Mouse (Mus musculus) embryonic facial prominence, embryonic 13.5 days (tissue): ENCODE results near the gene Acvr2a. TPM values are rescaled to one million over a fixed set of nuclear protein-coding genes. Genes with fewer than 3 reads are reported as not detected.

Experiments
- ATAC-seq: fragments of 200-750 bp; cut with Nextera tagmentation; 2 replicates; pipeline ENCODE4 v1.8.0; 2017; ENCODE audit warnings: low read depth; ENCODE audit not compliant: insufficient number of reproducible peaks, insufficient read depth, low FRiP score, low TSS enrichment
- H3K27ac ChIP-seq: fragments of 300-500 bp; sonication (generic); 2 replicates; pipeline ENCODE4 v1.5.1; 2015; ENCODE audit warnings: moderate library complexity, mild to moderate bottlenecking, inconsistent platforms
- H3K27me3 ChIP-seq: fragments of 300-500 bp; sonication (generic); 2 replicates; pipeline ENCODE4 v1.6.1; 2015; ENCODE audit warnings: mild to moderate bottlenecking, inconsistent platforms
- H3K36me3 ChIP-seq: fragments of 300-500 bp; sonication (generic); 2 replicates; pipeline ENCODE4 v1.6.1; 2015; ENCODE audit warnings: mild to moderate bottlenecking, inconsistent platforms
- H3K4me1 ChIP-seq: fragments of 300-500 bp; sonication (generic); 2 replicates; pipeline ENCODE4 v1.6.1; 2015; ENCODE audit warnings: inconsistent platforms
- H3K4me2 ChIP-seq: fragments of 300-500 bp; sonication (generic); 2 replicates; pipeline ENCODE4 v1.6.1; 2015; ENCODE audit warnings: moderate library complexity, mild to moderate bottlenecking, inconsistent platforms
- H3K4me3 ChIP-seq: fragments of 300-500 bp; sonication (generic); 2 replicates; pipeline ENCODE4 v1.5.1; 2015; ENCODE audit warnings: mild to moderate bottlenecking, inconsistent platforms
- H3K9ac ChIP-seq: fragments of 300-500 bp; sonication (generic); 2 replicates; pipeline ENCODE4 v1.6.1; 2015; ENCODE audit warnings: mild to moderate bottlenecking, inconsistent platforms
- H3K9me3 ChIP-seq: fragments of 300-500 bp; sonication (generic); 2 replicates; pipeline ENCODE4 v1.6.1; 2016; ENCODE audit warnings: inconsistent platforms
- WGBS: fragments of 180-500 bp; shearing (Covaris S2); methylation state at CpG from one replicate; pipeline ENCODE4 v1.1.7; 2015; ENCODE audit warnings: mixed read lengths; 5-methylcytosine and 5-hydroxymethylcytosine counted together
- polyA plus RNA-seq: library from polyadenylated mRNA; unstranded; fragments of >200 nt; fragmentation: Nextera tagmentation; extraction: Ambion mirVana; gene quantifications from 2 replicates; pipeline ENCODE4 v1.2.1, GENCODE M21; 2015

The Acvr2a gene
- 15.0 and 16.3 TPM in 2 replicates for polyA plus RNA-seq

DNA sequence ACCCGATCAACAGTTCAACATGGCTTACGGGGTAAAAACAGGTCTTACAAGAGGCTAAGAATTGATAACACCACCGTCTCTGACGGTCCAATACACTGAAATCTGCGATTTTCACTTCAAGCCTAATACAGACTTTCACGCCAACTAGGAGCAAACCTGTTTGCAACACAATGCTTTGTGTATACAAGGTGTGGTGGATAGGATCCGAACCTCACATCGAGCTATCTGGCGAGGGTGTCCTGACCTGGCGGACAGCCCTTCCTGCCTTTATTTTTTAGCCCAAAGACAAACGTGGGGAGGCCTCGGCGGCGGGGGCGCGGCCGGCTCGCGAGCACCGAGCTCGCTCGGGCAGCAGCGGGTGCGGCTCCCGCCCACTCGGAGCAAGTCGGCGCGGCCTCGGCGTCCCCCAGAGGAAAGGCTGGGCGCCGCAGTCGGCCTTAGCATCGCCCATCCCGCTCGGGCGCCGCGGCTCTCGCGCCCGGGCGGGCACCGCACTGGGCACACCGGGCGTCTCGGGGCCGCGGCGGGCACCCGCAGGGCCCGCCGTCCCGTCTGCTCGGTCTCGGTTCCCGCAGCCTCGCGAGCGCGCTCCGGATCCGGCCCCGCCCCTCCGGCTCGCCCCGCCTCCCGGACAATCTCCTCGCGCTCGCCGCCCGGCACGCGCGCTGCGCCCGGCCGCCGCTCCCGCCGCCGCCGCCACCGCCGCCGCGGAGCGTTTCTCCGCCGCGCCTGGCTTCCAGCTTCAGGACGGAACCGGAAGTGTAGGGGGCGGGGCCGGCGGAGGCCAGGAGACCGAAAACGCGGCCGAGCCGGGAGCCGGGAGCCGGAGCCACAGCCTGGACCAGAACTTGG, at the start of gene Acvr2a:
Gene Acvr2a (plus strand): TSS at position 739 of the 852 bp plus-strand sequence.
- ATAC-seq = peak; percentile 88
- WGBS = under 1% methylated on average over 62 of the region's 105 CpGs
- peak within 1 kb of the TSS; percentile 74 for H3K4me2 ChIP-seq

DNA sequence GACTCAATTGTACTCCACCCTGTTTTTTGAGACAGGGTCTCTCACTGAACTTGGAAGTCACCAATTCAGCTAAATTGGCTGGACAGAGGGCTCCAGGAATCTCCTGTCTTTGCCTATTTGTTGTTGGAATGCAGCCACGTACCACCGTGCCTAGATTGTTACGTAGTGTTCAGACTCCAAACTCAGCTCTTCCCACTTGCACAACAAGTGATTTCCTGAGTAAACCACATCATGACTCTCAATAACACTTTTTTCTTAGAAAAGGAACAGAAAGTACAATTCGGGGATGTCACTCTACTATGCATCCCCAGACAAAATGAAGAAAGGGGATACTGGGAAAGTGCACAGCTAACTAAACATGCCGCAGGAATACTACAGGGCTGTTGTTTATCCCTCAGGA, 47.4 kb upstream of the Acvr2a start:
- H3K36me3 ChIP-seq = no peaks in the 10 kb centered on the region
- no peak overlapping the region for H3K4me3 ChIP-seq
- no peak overlapping the region for H3K27ac ChIP-seq
- H3K4me2 ChIP-seq = no peak overlapping the region
- no peaks in the 10 kb centered on the region for H3K27me3 ChIP-seq
- no peaks in the 10 kb centered on the region for H3K9me3 ChIP-seq
- WGBS = 87% methylated on average over 5 of the region's 5 CpGs
- no peak overlapping the region for H3K9ac ChIP-seq
- ATAC-seq = no peak
- no peaks in the 10 kb centered on the region for H3K4me1 ChIP-seq

More for the DNA sequence above, at the start of gene Acvr2a:
- Histone ChIP-seq H3K36me3 (no peaks in the 10 kb centered on the region), H3K4me3 (peak within 1 kb of the TSS; percentile 84), H3K27me3 (no peaks in the 10 kb centered on the region), H3K9me3 (no peaks in the 10 kb centered on the region), H3K27ac (peak within 1 kb of the TSS; percentile 96), H3K4me1 (peaks cover 12% of the 10 kb centered on the region), H3K9ac (peak within 1 kb of the TSS; percentile 95)

DNA sequence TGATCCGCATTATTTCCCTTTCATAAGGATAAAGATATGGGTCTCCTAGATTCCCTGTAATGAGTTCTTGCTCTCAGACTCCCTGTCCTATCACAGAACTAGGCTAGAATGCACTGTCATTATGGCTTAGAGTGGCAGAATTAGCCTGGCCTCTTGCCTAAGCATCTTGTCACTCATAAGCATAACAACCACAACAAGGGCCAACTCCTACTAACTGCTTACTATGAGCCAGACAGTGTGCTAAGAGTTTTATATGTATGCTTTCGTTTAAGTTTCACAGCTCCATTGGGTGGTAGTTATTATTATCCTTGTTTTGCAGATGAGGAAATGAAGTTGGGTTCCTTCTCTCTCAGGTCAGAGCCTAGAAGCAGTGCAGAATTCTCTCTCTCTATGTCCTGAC, 46.1 kb upstream of the Acvr2a start:
- no peaks in the 10 kb centered on the region for H3K36me3 ChIP-seq
- no peaks in the 10 kb centered on the region for H3K4me1 ChIP-seq
- no peak overlapping the region for H3K4me2 ChIP-seq
- no peak for ATAC-seq
- no peak overlapping the region for H3K4me3 ChIP-seq
- H3K9me3 ChIP-seq = no peaks in the 10 kb centered on the region
- H3K27ac ChIP-seq = no peak overlapping the region
- 94% methylated on average over 2 of the region's 2 CpGs for WGBS
- H3K9ac ChIP-seq = no peak overlapping the region
- H3K27me3 ChIP-seq = no peaks in the 10 kb centered on the region

DNA sequence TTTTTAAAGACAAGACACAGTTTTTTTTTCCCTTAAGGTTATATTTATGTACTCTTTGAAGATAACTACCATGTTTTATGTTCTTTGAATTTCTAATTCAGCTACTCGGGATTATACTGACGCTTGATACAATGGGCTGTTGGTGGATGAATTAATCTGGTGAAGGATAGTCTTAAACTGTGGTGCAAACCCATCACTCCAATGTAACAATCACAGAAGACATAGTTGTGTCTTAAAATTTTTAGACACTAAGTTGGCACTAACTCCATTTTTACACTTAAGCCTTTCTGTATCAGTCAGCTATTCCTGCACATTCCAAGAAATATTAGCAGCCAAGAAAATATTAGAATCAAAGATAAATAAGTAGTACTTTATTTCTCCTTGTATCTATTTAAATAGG, 45.7 kb upstream of the Acvr2a start:
- ATAC-seq = no peak
- Histone ChIP-seq H3K36me3 (no peaks in the 10 kb centered on the region), H3K9me3 (no peaks in the 10 kb centered on the region), H3K4me1 (no peaks in the 10 kb centered on the region), H3K4me3 (no peak overlapping the region), H3K27me3 (no peaks in the 10 kb centered on the region), H3K4me2 (no peak overlapping the region), H3K9ac (no peak overlapping the region), H3K27ac (no peak overlapping the region)
- 84% methylated on average over 2 of the region's 2 CpGs for WGBS

DNA sequence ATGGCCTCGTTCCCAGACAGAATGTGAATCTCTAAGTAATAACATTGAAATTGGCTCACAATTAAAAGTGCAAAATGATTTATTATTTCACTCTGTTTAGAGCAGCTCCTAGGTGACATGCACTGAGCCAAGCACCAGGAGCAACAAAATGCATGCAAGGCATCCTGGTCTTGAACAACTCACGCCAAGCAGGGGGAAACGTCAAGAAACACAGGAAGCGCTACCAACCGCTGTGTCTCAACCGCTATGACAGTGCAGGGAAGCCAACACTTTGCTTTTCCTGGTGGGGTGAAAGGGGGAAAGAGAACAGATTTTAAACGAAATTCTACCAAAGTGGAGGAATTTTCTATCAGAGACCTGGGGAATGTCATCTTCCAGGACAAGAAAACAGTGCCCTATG, 43.8 kb upstream of the Acvr2a start:
- no peak for ATAC-seq
- H3K9me3 ChIP-seq = no peaks in the 10 kb centered on the region
- no peak overlapping the region for H3K9ac ChIP-seq
- no peak overlapping the region for H3K4me2 ChIP-seq
- WGBS = 84% methylated on average over 7 of the region's 7 CpGs
- H3K27ac ChIP-seq = no peak overlapping the region
- H3K4me1 ChIP-seq = no peaks in the 10 kb centered on the region
- no peak overlapping the region for H3K4me3 ChIP-seq
- H3K36me3 ChIP-seq = no peaks in the 10 kb centered on the region
- no peaks in the 10 kb centered on the region for H3K27me3 ChIP-seq

DNA sequence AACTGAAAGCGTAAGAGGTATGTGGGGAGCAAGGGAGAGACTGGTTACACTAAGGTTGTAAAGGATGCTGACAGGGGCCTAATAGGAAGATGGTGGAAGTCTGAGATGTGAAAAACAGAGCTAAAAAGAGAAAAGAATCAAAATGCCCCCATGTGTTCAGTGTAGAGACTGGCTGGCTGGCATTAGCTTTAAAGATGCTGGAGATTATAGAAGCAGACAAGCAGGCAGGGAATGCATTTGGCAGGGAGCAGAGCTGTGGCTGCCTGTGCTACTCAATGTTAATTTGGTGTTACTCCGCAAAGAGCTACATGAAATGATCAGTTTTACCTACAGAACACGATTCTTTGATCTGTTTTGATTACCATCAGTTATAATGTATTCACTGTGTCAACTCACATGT, 43.3 kb upstream of the Acvr2a start:
- no peak for ATAC-seq
- Histone ChIP-seq H3K27ac (no peak overlapping the region), H3K4me1 (no peaks in the 10 kb centered on the region), H3K9me3 (no peaks in the 10 kb centered on the region), H3K4me3 (no peak overlapping the region), H3K4me2 (no peak overlapping the region), H3K36me3 (no peaks in the 10 kb centered on the region), H3K27me3 (no peaks in the 10 kb centered on the region), H3K9ac (no peak overlapping the region)
- 78% methylated on average over 3 of the region's 3 CpGs for WGBS

DNA sequence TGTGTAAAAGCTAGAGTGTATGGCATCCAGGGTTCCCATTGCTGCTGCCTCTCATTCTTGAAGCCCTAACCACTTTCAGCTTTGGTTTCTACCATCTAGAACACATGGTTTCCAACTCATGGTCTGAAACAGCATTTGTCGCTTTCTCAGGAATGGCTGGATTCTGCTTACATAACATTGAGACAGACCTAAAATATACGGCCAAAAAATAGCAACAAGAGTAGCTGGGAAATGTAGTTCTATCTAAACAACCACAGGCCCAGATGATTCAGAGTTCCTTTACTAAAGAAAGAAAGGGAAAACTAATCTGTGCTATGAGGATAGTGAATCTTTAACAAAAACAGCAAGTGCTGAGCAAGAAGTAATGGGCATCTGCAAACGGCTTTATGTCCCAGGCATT, 38.6 kb upstream of the Acvr2a start:
- H3K4me1 ChIP-seq = no peaks in the 10 kb centered on the region
- no peak for ATAC-seq
- no peaks in the 10 kb centered on the region for H3K27me3 ChIP-seq
- H3K9me3 ChIP-seq = no peaks in the 10 kb centered on the region
- no peak overlapping the region for H3K4me3 ChIP-seq
- no peak overlapping the region for H3K27ac ChIP-seq
- H3K36me3 ChIP-seq = no peaks in the 10 kb centered on the region
- 89% methylated on average over 3 of the region's 3 CpGs for WGBS
- no peak overlapping the region for H3K9ac ChIP-seq
- no peak overlapping the region for H3K4me2 ChIP-seq

DNA sequence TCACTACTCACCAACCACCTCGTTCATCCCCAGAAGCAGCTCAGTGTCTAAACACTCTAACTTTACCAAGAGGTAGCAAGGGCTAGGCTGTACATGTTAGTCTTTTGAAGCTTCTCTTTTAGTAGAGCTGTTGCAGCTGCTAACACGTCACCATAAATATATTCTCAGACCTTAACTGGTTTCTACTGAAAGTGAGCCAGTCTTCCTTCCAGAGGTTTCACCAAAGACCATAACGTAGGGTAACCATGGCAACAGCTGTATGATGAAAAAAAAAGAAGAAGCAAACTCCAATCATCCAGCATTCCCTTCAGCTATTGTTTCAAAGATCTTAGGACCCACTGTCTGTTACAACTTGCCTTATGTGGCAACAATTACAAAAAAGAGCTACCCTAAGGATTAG, 25.0 kb upstream of the Acvr2a start:
- H3K4me3 ChIP-seq = no peak overlapping the region
- ATAC-seq = no peak
- peaks cover 9% of the 10 kb centered on the region; the same call in 1 of the 2 replicates for H3K9me3 ChIP-seq
- H3K27ac ChIP-seq = no peak overlapping the region
- H3K4me1 ChIP-seq = no peaks in the 10 kb centered on the region
- WGBS = 69% methylated on average over 3 of the region's 3 CpGs
- H3K4me2 ChIP-seq = no peak overlapping the region
- H3K36me3 ChIP-seq = no peaks in the 10 kb centered on the region
- no peaks in the 10 kb centered on the region for H3K27me3 ChIP-seq
- no peak overlapping the region for H3K9ac ChIP-seq

DNA sequence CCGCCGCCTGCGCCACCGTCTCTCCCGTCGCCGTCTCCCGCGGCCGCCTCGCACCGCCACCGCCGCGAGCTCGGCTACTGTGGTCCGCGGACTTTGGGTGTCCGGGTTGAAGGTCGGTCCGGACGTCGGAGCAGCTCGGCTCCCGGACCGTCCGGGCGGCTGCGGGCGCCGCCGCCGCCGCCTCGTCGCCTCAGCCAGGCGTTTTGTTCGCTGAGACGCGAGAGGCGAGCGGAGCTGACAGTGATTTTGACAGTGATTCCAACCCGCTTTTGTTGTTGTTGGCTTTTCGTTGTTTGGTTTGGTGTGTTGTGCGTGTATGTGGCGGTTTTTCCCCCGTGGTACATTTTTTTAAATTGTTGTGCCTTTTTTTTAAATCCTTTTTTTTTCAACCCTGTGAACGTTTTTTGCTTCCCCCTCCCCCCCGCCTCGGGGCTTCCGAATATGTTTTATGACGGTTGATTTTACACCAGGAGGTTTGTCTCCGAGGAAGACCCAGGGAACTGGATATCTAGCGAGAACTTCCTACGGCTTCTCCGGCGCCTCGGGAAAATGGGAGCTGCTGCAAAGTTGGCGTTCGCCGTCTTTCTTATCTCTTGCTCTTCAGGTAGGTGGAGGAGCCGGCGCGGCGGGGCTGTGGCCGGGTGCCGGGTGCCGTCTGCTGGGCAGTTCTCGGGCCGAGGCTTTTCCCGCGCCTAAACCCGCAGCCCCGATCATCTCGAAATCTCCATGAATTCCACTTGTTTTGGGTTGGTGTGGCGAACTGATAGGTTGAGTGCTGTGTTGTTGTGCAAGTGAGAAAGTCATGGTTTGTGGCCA, 522 bp downstream of the Acvr2a start:
- H3K9me3 ChIP-seq = no peaks in the 10 kb centered on the region
- under 1% methylated on average over 76 of the region's 76 CpGs for WGBS
- H3K36me3 ChIP-seq = no peaks in the 10 kb centered on the region
- peak overlapping the region; percentile 95 for H3K9ac ChIP-seq
- peak overlapping the region; percentile 96 for H3K27ac ChIP-seq
- H3K4me3 ChIP-seq = peak overlapping the region; percentile 84
- H3K4me2 ChIP-seq = peak overlapping the region; percentile 74
- ATAC-seq = no peak; the same call in 1 of the 2 replicates
- H3K27me3 ChIP-seq = no peaks in the 10 kb centered on the region
- H3K4me1 ChIP-seq = peaks cover 12% of the 10 kb centered on the region

DNA sequence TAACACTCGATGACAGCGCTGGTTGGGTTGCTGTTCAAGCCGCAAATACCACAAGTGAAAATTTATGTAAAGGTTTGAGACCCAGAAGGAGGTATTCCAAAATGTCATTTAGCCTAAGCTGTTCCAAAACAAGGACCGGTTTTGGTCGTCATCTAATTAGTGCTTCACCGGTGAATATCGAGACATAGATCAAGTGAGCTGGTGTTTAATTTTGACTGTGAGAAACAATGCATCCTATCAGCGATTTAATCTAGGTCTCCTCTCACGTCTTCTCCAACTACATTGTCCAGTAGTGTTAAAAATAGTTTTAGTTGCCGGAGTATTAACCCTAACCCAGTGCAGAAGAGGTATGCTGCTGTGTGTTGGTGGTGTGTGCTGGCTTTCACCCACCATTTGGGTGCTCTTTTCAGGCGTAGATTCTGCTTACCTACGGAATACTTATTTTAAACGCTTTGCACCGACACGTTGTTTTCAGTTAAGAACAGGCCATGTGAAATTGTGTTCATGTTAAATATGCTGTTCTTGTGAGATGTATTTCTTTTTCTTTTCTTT, 1.2 kb downstream of the Acvr2a start:
- peak overlapping the region; percentile 84 for H3K4me3 ChIP-seq
- 4% methylated on average over 15 of the region's 15 CpGs for WGBS
- no peak for ATAC-seq
- H3K4me1 ChIP-seq = peaks cover 12% of the 10 kb centered on the region
- peak overlapping the region; percentile 95 for H3K9ac ChIP-seq
- H3K27me3 ChIP-seq = no peaks in the 10 kb centered on the region
- no peaks in the 10 kb centered on the region for H3K9me3 ChIP-seq
- H3K27ac ChIP-seq = no peak overlapping the region; the same call in 1 of the 2 replicates
- H3K36me3 ChIP-seq = no peaks in the 10 kb centered on the region
- H3K4me2 ChIP-seq = peak overlapping the region; percentile 74

DNA sequence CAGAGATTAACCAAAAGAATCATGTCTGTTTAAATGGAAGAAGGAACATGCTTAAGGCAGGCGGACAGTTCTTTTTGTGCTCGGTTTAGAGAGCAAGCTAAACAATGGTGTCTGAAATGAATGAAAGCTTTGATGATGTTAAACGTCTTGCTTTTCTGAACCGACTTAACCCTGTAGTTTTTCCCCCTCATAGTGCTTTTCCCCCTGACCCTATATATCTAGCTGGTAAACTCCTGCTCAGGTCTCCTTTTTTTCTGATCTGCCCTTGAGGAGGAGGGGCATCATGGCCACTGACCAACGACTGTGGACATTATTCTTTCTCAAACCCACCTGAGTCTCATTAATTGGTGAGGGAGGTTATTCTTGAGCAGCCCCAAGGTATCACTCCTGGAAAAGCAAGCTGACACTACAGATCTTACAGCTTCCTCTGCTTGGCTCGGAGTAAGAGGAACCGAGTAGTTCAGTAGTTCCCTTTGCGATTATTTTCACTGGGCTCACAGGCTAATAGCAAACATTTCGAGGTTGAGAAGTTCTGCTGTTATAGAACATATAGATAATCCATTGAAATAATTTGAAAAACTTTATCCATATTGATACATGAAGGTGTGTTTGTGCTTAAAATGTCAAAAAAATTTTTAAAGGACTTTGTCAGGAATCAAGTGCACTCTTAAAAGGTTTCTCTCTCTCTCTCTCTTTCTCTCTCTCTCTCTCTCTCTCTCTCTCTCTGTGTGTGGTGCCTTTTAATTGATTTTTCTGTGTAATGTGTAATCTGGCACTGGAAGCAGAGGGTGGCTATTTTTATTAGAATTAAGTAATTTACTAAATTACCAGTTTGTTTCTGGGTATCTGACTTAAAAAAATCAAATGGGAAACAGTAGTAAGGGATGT, 2.5 kb downstream of the Acvr2a start:
- peak overlapping the region; percentile 95 for H3K9ac ChIP-seq
- no peak overlapping the region for H3K27ac ChIP-seq
- peaks cover 12% of the 10 kb centered on the region for H3K4me1 ChIP-seq
- peak overlapping the region; percentile 74 for H3K4me2 ChIP-seq
- H3K36me3 ChIP-seq = no peaks in the 10 kb centered on the region
- no peaks in the 10 kb centered on the region for H3K9me3 ChIP-seq
- no peaks in the 10 kb centered on the region for H3K27me3 ChIP-seq
- peak overlapping the region; percentile 84 for H3K4me3 ChIP-seq
- 15% methylated on average over 9 of the region's 9 CpGs for WGBS
- ATAC-seq = no peak
